Mouse (Mus musculus) G1E (cell line): ENCODE measurements at regions not wholly inside any gene's neighbourhood (a gene's known extent, or its start where the extent isn't known, plus 50 kb on each side); places are given as distances from the start of the nearest gene placed in this dataset.

Source experiments
- CTCF ChIP-seq: IDR thresholded peaks from 2 replicates; pipeline ENCODE4 v1.5.1; 2012; ENCODE audit warnings: low read depth, low read length, inconsistent platforms, mixed read lengths
- GATA1 ChIP-seq: IDR thresholded peaks from 2 replicates; pipeline ENCODE4 v1.6.1; 2012; ENCODE audit warnings: borderline replicate concordance, low read length, inconsistent platforms, mixed read lengths
- TAL1 ChIP-seq: conservative IDR thresholded peaks from 2 replicates; pipeline ENCODE4 v1.6.1; 2012; ENCODE audit warnings: low read depth, low read length, inconsistent platforms, mixed read lengths

DNA sequence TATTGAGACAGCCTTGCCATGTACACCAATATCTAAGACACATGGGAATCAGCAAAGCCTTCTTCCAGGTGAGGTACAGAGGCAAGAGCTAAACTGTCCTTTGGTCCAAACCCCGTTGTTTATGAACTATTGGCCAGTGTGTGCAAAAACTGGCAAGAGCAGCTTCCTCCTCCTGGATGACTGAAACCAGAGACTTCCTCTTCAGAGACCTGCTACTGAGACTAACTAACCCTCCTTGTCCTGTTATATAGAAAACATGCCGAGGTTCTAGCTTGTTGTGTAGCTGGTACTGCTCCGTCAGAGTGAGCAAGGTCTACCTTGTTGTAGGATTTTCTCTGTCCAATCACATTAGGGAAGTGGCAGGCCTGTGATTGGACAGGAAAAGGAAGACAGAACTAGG lies 174.3 kb upstream of the F930015N05Rik start:
- TF ChIP-seq GATA1, result no peak
- no peak for TF ChIP-seq CTCF
- no peak for TF ChIP-seq TAL1
